Mouse (Mus musculus) MEL (cell line): ENCODE data around the gene Klhl42.

Experiments
- BHLHE40 ChIP-seq: IDR thresholded peaks from 2 replicates; pipeline ENCODE4 v1.6.1; 2012; ENCODE audit warnings: low read depth, mild to moderate bottlenecking, inconsistent platforms, low read length, improper control_type of control experiment, borderline replicate concordance
- CHD2 ChIP-seq: IDR thresholded peaks from 2 replicates; pipeline ENCODE4 v1.6.1; 2011; ENCODE audit warnings: low read length, improper control_type of control experiment
- CTCF ChIP-seq, 3 experiments: IDR thresholded peaks in 2 of 3; conservative IDR thresholded peaks in 1 of 3; 2 replicates each; pipeline ENCODE4 v1.5.1; 2011 to 2012; ENCODE audit warnings: low read length in 3 of 3, low read depth in 2 of 3, mild to moderate bottlenecking in 2 of 3, improper control_type of control experiment in 1 of 3, inconsistent platforms in 1 of 3, mixed read lengths in 1 of 3, moderate library complexity in 1 of 3; ENCODE audit not compliant: control insufficient read depth in 1 of 3, insufficient read depth in 1 of 3, poor library complexity in 1 of 3, severe bottlenecking in 1 of 3
- E2F4 ChIP-seq: IDR thresholded peaks from 2 replicates; pipeline ENCODE4 v1.6.1; 2011; ENCODE audit warnings: low read depth, low read length, improper control_type of control experiment, borderline replicate concordance
- EP300 ChIP-seq, 2 experiments: IDR thresholded peaks; 2 replicates each; pipeline ENCODE4 v1.6.1; 2011; ENCODE audit warnings: improper control_type of control experiment in 2 of 2, low read length in 2 of 2, low read depth in 1 of 2, mild to moderate bottlenecking in 1 of 2
- HCFC1 ChIP-seq: IDR thresholded peaks from 2 replicates; pipeline ENCODE4 v1.6.1; 2012; ENCODE audit warnings: low read depth, mild to moderate bottlenecking, inconsistent platforms, low read length, improper control_type of control experiment, moderate library complexity
- KAT2A ChIP-seq: conservative IDR thresholded peaks from 2 replicates; pipeline ENCODE4 v1.6.1; 2012; ENCODE audit warnings: low read depth, low read length, improper control_type of control experiment, inconsistent platforms
- MAFK ChIP-seq: IDR thresholded peaks from 2 replicates; pipeline ENCODE4 v1.6.1; 2011; ENCODE audit warnings: low read depth, mild to moderate bottlenecking, low read length, improper control_type of control experiment, borderline replicate concordance
- MYC ChIP-seq: IDR thresholded peaks from 2 replicates; pipeline ENCODE4 v1.6.1; 2011; ENCODE audit warnings: low read depth, mild to moderate bottlenecking, low read length, improper control_type of control experiment, moderate library complexity
- POLR2AphosphoS2 ChIP-seq: IDR thresholded peaks from 2 replicates; pipeline ENCODE4 v1.6.1; 2011; ENCODE audit warnings: low read length, improper control_type of control experiment
- TBP ChIP-seq: IDR thresholded peaks from 2 replicates; pipeline ENCODE4 v1.8.0; 2011; ENCODE audit warnings: low read depth, low read length, improper control_type of control experiment
- USF2 ChIP-seq, 2 experiments: IDR thresholded peaks; 2 replicates each; pipeline ENCODE4 v1.6.1; 2011 to 2012; ENCODE audit warnings: improper control_type of control experiment in 2 of 2, low read length in 2 of 2, borderline replicate concordance in 1 of 2, inconsistent platforms in 1 of 2, low read depth in 1 of 2, mild to moderate bottlenecking in 1 of 2; ENCODE audit not compliant: insufficient read depth in 1 of 2
- ZC3H11A ChIP-seq: IDR thresholded peaks from 2 replicates; pipeline ENCODE4 v1.6.1; 2012; ENCODE audit warnings: low read depth, mild to moderate bottlenecking, inconsistent platforms, low read length, improper control_type of control experiment

- TF ChIP-seq EP300 (IDR thresholded peaks at IDR 0.05; ENCODE audit: low read depth in 1 of 2, low read length in 2 of 2) (no peak), ZC3H11A (no peak), CTCF (IDR thresholded peaks at IDR 0.05 in 2 of 3, conservative IDR thresholded peaks at IDR 0.05 in 1 of 3; ENCODE audit: control insufficient read depth in 1 of 3, insufficient read depth in 1 of 3, low read depth in 2 of 3, low read length in 3 of 3, poor library complexity in 1 of 3, severe bottlenecking in 1 of 3) (no peak), KAT2A (no peak), TBP (no peak), BHLHE40 (no peak), USF2 (IDR thresholded peaks at IDR 0.05; ENCODE audit: borderline replicate concordance in 1 of 2, insufficient read depth in 1 of 2, low read depth in 1 of 2, low read length in 2 of 2) (no peak), MYC (no peak), MAFK (no peak), HCFC1 (no peak), E2F4 (no peak), CHD2 (no peak), POLR2AphosphoS2 (no peak)
These were observed 14.3 kb downstream of the Klhl42 start for GRCm38 (mm10) chr6:147105529-147105928.
